Mouse (Mus musculus): ENCODE data around the gene Gm17949. TPM values are rescaled to one million over a fixed set of nuclear protein-coding genes. Genes with fewer than 3 reads are reported as not detected.

Gene Gm17949
- polyA plus RNA-seq, 1 experiment from 2014 or later, result 0.43 TPM

DNA sequence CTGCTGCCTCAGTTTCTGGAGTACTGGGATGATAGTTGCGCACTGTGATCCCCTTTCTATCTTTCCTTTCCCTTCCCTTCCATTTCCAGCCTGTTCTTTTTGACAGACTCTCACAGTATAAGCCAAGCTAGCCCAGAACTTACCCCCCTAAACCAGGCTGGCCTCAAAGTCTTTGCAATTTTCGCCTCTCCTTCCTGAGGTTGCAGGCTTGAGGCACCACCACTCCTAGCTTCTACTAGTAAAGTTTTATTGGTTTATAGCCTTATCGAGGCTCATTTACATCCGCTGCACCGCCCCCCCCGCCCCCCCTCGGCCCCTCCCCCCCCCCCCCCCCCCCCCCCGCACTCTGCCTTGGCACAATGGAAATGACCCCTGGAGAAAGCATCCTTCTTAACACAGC, 31.7 kb upstream of the Gm17949 start:
- 32% methylated on average over 7 of the region's 8 CpGs for WGBS
- no peaks in the 10 kb centered on the region for H3K27me3 ChIP-seq (replicated peaks)
- no peaks in the 10 kb centered on the region for H3K4me1 ChIP-seq (replicated peaks)
- no peaks in the 10 kb centered on the region for H3K9me3 ChIP-seq (replicated peaks)
- H3K4me3 ChIP-seq, result no peak overlapping the region
- H3K9ac ChIP-seq, result no peak overlapping the region
- no peak overlapping the region for H3K27ac ChIP-seq (ENCODE audit: poor library complexity, severe bottlenecking)
- H3K36me3 ChIP-seq, result no peaks in the 10 kb centered on the region
- no peak for ATAC-seq (ENCODE audit: insufficient number of reproducible peaks, low FRiP score)
- no peak overlapping the region for H3K4me2 ChIP-seq

DNA sequence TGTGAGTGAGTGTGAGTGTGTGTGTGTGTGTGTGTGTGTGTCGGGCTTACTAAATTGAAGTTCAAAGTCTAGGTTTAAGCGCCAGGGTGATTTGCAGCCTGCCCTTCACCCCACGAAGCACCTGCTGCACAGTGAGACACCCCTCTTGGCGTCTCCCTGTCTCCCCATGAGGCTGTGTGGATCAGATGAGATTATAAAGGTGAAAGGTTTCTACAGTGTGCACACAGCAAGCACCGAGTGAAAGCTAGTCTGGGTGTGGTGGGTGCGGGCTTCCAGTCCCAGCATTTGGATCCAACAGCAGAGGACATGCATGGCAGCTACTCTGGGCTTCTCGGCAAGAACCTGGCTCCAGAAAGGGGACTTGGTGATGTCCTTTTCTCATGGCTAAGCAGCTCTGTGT, 30.2 kb upstream of the Gm17949 start:
- H3K27ac ChIP-seq (ENCODE audit: poor library complexity, severe bottlenecking), result no peak overlapping the region
- ATAC-seq (ENCODE audit: insufficient number of reproducible peaks, low FRiP score), result no peak
- no peaks in the 10 kb centered on the region for H3K36me3 ChIP-seq
- 69% methylated on average over 7 of the region's 7 CpGs for WGBS
- H3K9me3 ChIP-seq (replicated peaks), result no peaks in the 10 kb centered on the region
- H3K4me3 ChIP-seq, result no peak overlapping the region
- no peak overlapping the region for H3K4me2 ChIP-seq
- no peak overlapping the region for H3K9ac ChIP-seq
- no peaks in the 10 kb centered on the region for H3K4me1 ChIP-seq (replicated peaks)
- H3K27me3 ChIP-seq (replicated peaks), result no peaks in the 10 kb centered on the region

DNA sequence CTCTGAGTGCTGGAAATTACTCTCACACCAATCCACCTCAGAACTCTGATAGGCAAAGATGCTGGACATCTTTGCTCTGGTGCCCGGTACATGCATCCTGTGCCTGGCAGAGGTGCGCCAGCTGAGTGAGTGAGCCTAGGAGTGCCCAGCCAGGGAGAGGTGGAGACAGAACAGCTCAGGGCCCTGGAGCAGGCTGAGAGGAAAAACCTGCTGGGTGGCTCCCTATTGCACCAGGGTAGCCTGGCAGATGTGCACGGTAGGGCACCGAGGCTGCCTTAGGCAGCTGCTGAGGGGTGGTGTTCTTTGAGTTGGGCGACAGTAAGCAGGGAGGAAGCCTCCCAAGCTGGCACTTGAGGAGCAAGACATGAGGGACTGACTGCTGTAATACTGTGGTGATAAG, 29.3 kb upstream of the Gm17949 start, which contains the start of gene Acer1:
TSS of gene Acer1 (minus strand) at position 114 of the 400 bp plus-strand sequence.
- ATAC-seq (ENCODE audit: insufficient number of reproducible peaks, low FRiP score), result no peak
- H3K27me3 ChIP-seq (replicated peaks), result no peaks in the 10 kb centered on the region
- no peaks in the 10 kb centered on the region for H3K4me1 ChIP-seq (replicated peaks)
- 57% methylated on average over 5 of the region's 5 CpGs for WGBS
- no peaks in the 10 kb centered on the region for H3K36me3 ChIP-seq
- H3K9me3 ChIP-seq (replicated peaks), result no peaks in the 10 kb centered on the region
- no peak within 1 kb of the TSS for H3K9ac ChIP-seq
- no peak within 1 kb of the TSS for H3K27ac ChIP-seq (ENCODE audit: poor library complexity, severe bottlenecking)
- no peak within 1 kb of the TSS for H3K4me3 ChIP-seq
- H3K4me2 ChIP-seq, result no peak within 1 kb of the TSS

DNA sequence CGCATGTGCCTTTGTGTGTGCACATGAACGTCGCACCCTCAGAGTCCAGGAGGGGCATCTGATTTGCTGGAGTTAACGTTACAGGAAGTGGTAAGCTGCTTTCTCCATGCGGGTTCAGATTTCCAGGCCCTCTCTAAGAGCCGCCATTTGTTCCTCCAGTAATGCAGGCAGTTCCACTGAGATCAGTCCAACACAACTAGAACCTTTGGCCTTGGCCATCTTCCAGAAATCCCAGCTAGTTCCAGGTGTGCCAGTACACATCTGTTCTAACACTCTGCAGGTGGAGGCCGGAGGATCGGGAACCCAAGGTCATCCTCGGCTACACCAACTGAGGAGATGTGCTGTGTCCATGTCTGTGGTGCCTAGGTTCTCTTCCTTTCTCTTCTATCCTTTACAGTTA, 26.4 kb upstream of the Gm17949 start:
- no peak overlapping the region for H3K4me3 ChIP-seq
- H3K4me1 ChIP-seq (replicated peaks), result no peaks in the 10 kb centered on the region
- ATAC-seq (ENCODE audit: insufficient number of reproducible peaks, low FRiP score), result no peak
- H3K27ac ChIP-seq (ENCODE audit: poor library complexity, severe bottlenecking), result no peak overlapping the region
- WGBS, result 79% methylated on average over 9 of the region's 9 CpGs
- H3K9ac ChIP-seq, result no peak overlapping the region
- no peak overlapping the region for H3K4me2 ChIP-seq
- no peaks in the 10 kb centered on the region for H3K36me3 ChIP-seq
- H3K9me3 ChIP-seq (replicated peaks), result no peaks in the 10 kb centered on the region
- H3K27me3 ChIP-seq (replicated peaks), result no peaks in the 10 kb centered on the region

DNA sequence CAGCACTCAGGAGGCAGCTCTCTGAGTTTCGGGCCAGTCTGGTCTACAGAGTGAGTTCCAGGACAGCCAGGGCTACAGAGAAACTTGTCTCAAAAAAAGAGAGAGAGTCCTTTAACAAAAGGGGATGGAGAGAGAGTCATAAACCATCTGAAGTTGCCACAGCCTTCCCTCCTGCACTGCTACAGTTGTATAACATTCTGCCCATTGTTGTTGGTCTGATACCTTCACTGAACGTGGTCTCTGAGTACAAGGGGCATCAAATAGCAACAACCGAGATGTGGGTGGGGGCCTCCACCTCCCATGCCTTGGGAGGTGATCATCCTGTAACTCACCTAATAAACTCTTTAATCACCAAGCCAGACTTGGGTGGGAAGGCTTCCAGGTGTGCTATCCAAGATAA, 25.6 kb upstream of the Gm17949 start:
- 69% methylated on average over 3 of the region's 3 CpGs for WGBS
- no peaks in the 10 kb centered on the region for H3K36me3 ChIP-seq
- H3K9me3 ChIP-seq (replicated peaks), result no peaks in the 10 kb centered on the region
- H3K27me3 ChIP-seq (replicated peaks), result no peaks in the 10 kb centered on the region
- H3K9ac ChIP-seq, result no peak overlapping the region
- no peak overlapping the region for H3K4me2 ChIP-seq
- no peak overlapping the region for H3K4me3 ChIP-seq
- no peak for ATAC-seq (ENCODE audit: insufficient number of reproducible peaks, low FRiP score)
- H3K4me1 ChIP-seq (replicated peaks), result peaks cover under 1% of the 10 kb centered on the region; the same call in 1 of the 2 replicates
- no peak overlapping the region for H3K27ac ChIP-seq (ENCODE audit: poor library complexity, severe bottlenecking)

DNA sequence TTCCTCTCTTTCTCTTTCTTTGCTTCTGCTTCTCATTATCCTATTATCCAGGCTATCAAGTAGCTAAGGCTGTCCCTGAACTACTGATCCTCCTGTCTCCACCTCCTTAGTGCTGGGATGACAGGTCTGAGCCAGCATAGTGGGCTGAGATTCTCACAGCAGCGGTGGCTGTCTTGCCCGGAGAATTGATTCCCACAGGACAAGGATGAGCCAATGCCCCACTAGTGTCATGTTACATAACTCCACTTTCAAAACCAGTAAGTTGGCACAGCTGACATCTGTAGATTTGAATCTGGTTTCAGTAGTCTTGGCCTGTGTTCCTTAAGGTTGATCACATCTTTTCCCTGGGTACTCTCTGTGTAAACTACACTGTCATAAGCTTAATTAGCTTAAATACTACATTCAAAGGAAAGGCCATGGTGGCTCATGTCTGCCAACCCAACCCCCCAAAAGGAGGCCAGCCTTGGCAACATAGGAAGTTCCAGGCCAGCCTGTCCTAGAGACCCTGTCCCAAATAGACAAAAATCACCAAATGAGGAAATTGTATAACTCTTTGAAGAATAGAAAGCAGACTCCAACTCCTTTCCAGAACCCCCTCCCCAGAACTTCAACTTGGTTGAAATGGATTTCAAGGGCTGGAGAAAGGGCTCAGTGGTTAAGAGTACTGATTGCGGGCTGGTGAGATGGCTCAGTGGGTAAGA, 25.0 kb upstream of the Gm17949 start:
- Histone ChIP-seq H3K36me3 (0 out of 2 replicates have a peak, but pooled peaks cover 1% of the 10 kb centered on the region), H3K4me2 (no peak overlapping the region), H3K27me3 (replicated peaks) (no peaks in the 10 kb centered on the region), H3K9me3 (replicated peaks) (no peaks in the 10 kb centered on the region), H3K9ac (no peak overlapping the region), H3K4me3 (no peak overlapping the region), H3K4me1 (replicated peaks) (peaks cover 6% of the 10 kb centered on the region), H3K27ac (ENCODE audit: poor library complexity, severe bottlenecking) (no peak overlapping the region)
- ATAC-seq (ENCODE audit: insufficient number of reproducible peaks, low FRiP score), result no peak
- WGBS, result 79% methylated on average over 3 of the region's 3 CpGs

DNA sequence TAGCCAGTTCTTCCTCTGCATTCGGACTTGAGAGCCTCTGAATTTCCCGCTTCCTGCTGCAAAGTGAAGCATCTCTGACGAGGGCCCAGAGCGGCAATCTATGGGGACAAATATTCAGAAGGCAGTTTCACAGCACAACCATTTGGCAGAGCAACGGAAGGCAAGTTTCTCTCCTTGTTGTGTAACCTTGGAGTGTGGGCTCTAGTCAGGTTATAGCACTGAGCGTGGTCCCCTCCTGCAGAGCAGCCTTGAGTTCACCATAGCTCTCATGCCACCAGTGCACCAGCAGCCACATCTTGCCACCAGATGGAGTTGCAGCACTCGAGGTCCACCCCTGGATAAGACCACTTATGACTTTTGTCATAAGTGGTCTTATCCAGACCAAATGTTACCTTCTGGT, 22.8 kb upstream of the Gm17949 start:
- no peak overlapping the region for H3K4me2 ChIP-seq
- no peaks in the 10 kb centered on the region for H3K9me3 ChIP-seq (replicated peaks)
- 79% methylated on average over 7 of the region's 7 CpGs for WGBS
- ATAC-seq (ENCODE audit: insufficient number of reproducible peaks, low FRiP score), result no peak
- peaks cover 7% of the 10 kb centered on the region for H3K4me1 ChIP-seq (replicated peaks)
- peaks cover 20% of the 10 kb centered on the region for H3K36me3 ChIP-seq
- no peak overlapping the region for H3K4me3 ChIP-seq
- no peak overlapping the region for H3K27ac ChIP-seq (ENCODE audit: poor library complexity, severe bottlenecking)
- H3K9ac ChIP-seq, result no peak overlapping the region
- H3K27me3 ChIP-seq (replicated peaks), result no peaks in the 10 kb centered on the region

DNA sequence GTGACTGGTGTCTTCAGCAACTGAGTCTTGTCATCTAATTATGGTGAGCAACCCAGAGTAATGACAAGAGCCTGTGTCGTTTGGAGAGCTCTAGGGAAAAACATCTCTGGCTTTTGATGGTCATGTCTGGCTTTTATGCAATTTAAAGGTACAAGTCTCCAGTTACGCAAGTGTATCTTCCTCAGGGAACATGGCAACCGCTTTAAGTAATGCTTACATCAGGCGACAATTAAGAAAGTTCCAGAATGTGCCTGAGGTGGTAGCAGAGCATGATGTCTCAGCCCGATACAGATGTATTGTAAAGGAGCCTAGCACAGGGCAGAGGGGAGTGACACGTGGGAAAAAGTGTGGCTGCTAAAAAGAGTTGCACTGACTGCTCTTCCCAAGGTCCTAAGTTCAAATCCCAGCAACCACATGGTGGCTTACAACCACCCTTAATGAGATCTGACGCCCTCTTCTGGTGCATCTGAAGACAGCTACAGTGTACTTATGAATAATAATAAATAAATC, 22.3 kb upstream of the Gm17949 start:
- no peaks in the 10 kb centered on the region for H3K9me3 ChIP-seq (replicated peaks)
- WGBS, result 70% methylated on average over 7 of the region's 7 CpGs
- peak overlapping the region; percentile 83 for H3K4me2 ChIP-seq
- H3K4me3 ChIP-seq, result peak overlapping the region; percentile 89
- peaks cover 26% of the 10 kb centered on the region for H3K36me3 ChIP-seq
- no peaks in the 10 kb centered on the region for H3K27me3 ChIP-seq (replicated peaks)
- no peak for ATAC-seq (ENCODE audit: insufficient number of reproducible peaks, low FRiP score)
- no peak overlapping the region for H3K9ac ChIP-seq
- no peak overlapping the region for H3K27ac ChIP-seq (ENCODE audit: poor library complexity, severe bottlenecking)
- peaks cover 7% of the 10 kb centered on the region for H3K4me1 ChIP-seq (replicated peaks)

DNA sequence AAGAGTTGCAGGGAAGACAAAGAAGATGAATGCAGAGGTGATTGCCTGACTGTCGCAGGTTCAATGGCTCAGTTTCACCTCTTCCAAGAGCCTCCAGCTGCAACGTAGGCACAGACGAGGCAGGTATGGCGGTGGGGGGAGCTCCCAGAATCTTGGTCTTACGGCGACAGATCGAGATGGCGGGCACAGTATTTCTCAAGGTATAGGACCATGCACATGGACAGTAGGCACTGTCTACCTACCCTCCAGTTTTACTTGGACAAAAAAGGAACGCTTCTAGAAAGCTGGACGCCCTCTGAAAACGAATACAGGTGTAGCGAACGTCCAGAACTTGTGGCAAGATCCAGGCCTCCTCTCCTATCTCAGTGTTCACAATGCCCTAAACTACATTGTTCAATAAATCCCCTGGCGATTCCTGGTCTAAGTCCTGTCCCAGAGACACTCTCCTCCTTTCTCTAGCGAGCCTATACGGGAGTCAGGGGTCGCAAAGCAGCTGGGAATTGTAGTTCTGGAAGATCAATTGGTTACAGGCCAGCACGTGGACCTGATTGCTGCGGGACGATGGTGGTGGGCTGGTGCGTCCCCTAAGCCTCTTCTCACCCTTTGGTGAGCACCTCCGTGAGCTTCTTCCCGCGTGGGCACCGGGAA, 21.7 kb upstream of the Gm17949 start:
- no peaks in the 10 kb centered on the region for H3K9me3 ChIP-seq (replicated peaks)
- peak overlapping the region; percentile 83 for H3K4me2 ChIP-seq
- H3K27ac ChIP-seq (ENCODE audit: poor library complexity, severe bottlenecking), result peak overlapping the region; percentile 31; the same call in 1 of the 2 replicates
- no peaks in the 10 kb centered on the region for H3K27me3 ChIP-seq (replicated peaks)
- H3K9ac ChIP-seq, result peak overlapping the region; percentile 63
- ATAC-seq (ENCODE audit: insufficient number of reproducible peaks, low FRiP score), result peak; percentile 87
- 4% methylated on average over 25 of the region's 25 CpGs for WGBS
- H3K4me3 ChIP-seq, result peak overlapping the region; percentile 89
- peaks cover 32% of the 10 kb centered on the region for H3K36me3 ChIP-seq
- peaks cover 7% of the 10 kb centered on the region for H3K4me1 ChIP-seq (replicated peaks)

DNA sequence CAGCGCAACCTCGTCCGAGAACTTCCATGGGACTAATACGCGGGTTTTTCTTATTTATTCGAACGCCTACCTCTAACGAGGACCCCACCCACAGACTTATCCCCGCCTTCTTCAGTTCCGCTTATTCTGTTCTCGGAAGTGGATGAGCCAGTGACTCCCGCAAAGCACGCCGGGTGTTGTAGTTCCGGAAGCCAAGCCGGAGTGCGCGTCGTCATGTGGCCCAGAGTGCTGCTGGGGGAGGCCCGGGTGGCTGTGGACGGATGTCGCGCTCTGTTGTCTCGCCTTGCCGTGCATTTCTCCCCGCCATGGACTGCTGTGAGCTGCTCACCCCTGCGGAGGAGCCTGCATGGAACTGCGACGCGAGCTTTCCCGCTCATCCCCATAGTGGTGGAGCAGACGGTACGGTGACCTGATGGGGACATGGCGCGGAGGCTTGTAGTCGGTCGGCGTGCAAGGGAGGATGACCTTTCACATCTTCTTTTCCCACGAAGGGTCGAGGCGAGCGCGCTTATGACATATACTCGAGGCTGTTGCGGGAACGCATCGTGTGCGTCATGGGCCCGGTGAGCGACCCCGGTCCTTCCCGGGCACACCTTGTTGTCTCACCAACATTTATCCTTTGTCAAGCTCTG, 21.0 kb upstream of the Gm17949 start, which contains the start of gene Clpp:
TSS of gene Clpp (plus strand) at position 191 of the 632 bp plus-strand sequence.
- WGBS, result under 1% methylated on average over 52 of the region's 52 CpGs
- ATAC-seq (ENCODE audit: insufficient number of reproducible peaks, low FRiP score), result peak; percentile 96

DNA sequence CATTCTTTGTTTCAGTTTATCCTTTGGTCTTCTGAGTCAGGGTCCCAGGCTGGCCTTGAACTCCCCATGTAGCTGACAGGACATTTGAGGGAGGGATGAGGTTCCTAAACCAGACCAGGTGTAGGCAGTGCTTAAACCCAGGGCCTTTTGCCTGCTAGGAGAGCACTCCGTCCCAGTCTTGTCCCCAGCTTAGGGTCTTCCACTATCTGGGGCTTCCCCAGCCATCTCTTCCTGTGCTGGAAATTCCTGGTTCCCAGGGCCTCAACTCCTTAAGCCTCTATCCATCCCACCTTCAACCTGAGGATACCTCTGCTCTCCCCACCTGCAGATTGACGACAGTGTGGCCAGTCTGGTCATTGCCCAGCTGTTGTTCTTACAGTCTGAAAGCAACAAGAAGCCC, 20.3 kb upstream of the Gm17949 start:
- Histone ChIP-seq H3K4me1 (replicated peaks) (peaks cover 7% of the 10 kb centered on the region), H3K9ac (peak overlapping the region; percentile 88), H3K27me3 (replicated peaks) (no peaks in the 10 kb centered on the region), H3K27ac (ENCODE audit: poor library complexity, severe bottlenecking) (no peak overlapping the region), H3K4me2 (peak overlapping the region; percentile 83), H3K36me3 (peaks cover 45% of the 10 kb centered on the region), H3K9me3 (replicated peaks) (no peaks in the 10 kb centered on the region), H3K4me3 (peak overlapping the region; percentile 89)
- no peak for ATAC-seq (ENCODE audit: insufficient number of reproducible peaks, low FRiP score)
- 61% methylated on average over 2 of the region's 2 CpGs for WGBS

More for the DNA sequence above, 21.0 kb upstream of the Gm17949 start, which contains the start of gene Clpp:
- Histone ChIP-seq H3K4me3 (peak within 1 kb of the TSS; percentile 89), H3K36me3 (peaks cover 37% of the 10 kb centered on the region), H3K4me1 (replicated peaks) (peaks cover 7% of the 10 kb centered on the region), H3K27ac (ENCODE audit: poor library complexity, severe bottlenecking) (peak within 1 kb of the TSS; percentile 31; the same call in 1 of the 2 replicates), H3K4me2 (peak within 1 kb of the TSS; percentile 83), H3K9ac (peak within 1 kb of the TSS; percentile 88), H3K27me3 (replicated peaks) (no peaks in the 10 kb centered on the region), H3K9me3 (replicated peaks) (no peaks in the 10 kb centered on the region)
